ENCODE assay signal across 9 mouse cellular contexts in genomic region chr11:69133566-69133922, GRCm38 (mm10). TPM values are rescaled to one million over a fixed set of nuclear protein-coding genes. Genes with fewer than 3 reads are reported as not detected.
DNase-seq lines count a peak whose midpoint lies in the region; ATAC-seq and TF ChIP-seq lines count a peak whose summit lies in the region.
"Had no signal": no experiment of that assay in that cellular context is flagged by ENCODE, and none has a peak within 500 bp of the region (broad histone marks: within the 10 kb centered on the region; RNA-seq: fewer than 3 reads in every experiment).

No protein-coding gene starts in this region.

- H3K9me3 ChIP-seq in forebrain, embryonic 12.5 days, result no peaks in the 10 kb centered on the region
- no peaks in the 10 kb centered on the region for H3K9me3 ChIP-seq in liver, embryonic 12.5 days (replicated peaks)

- H3K4me3 ChIP-seq in layer of hippocampus, adult 2 months, result peak overlapping the region; percentile 62
- H3K4me3 ChIP-seq in forebrain, embryonic 12.5 days (replicated peaks), result peak overlapping the region; percentile 47
- peak overlapping the region; percentile 45 for H3K4me3 ChIP-seq in liver, embryonic 12.5 days
- H3K4me3 ChIP-seq in small intestine, adult 2 months (ENCODE audit: low read depth, low read length), result peak overlapping the region; percentile 66

- no peaks in the 10 kb centered on the region for H3K36me3 ChIP-seq in forebrain, embryonic 12.5 days (replicated peaks)
- H3K36me3 ChIP-seq in liver, embryonic 12.5 days, result no peaks in the 10 kb centered on the region
- H3K36me3 ChIP-seq in small intestine, adult 2 months (ENCODE audit: control insufficient read depth, insufficient read depth, low read length), result no peaks in the 10 kb centered on the region

- H3K4me2 ChIP-seq in forebrain, embryonic 12.5 days, result peak overlapping the region; percentile 70
- peak overlapping the region; percentile 67 for H3K4me2 ChIP-seq in liver, embryonic 12.5 days

- no peak for DNase-seq in layer of hippocampus, adult 2 months (ENCODE audit: low spot score in 2 of 2)
- no peak for DNase-seq in layer of hippocampus, postnatal 25 days (ENCODE audit: extremely low spot score in 1 of 2, low spot score in 1 of 2)
- DNase-seq in urinary bladder, postnatal 10 days (ENCODE audit: low spot score), result no peak
- DNase-seq in natural killer cell, adult 2 months (ENCODE audit: low spot score in 2 of 2), result no peak

- TF ChIP-seq POLR2A in small intestine, adult 2 months (IDR thresholded peaks at IDR 0.05; ENCODE audit: low read depth, low read length), result no peak

- no peak overlapping the region; the same call in 1 of the 2 replicates for H3K9ac ChIP-seq in forebrain, embryonic 12.5 days
- H3K9ac ChIP-seq in liver, embryonic 12.5 days, result no peak overlapping the region

- ATAC-seq in forebrain, embryonic 12.5 days (ENCODE audit: low FRiP score), result no peak
- no peak for ATAC-seq in liver, embryonic 12.5 days
- ATAC-seq in monocyte, adult 5-6 weeks (replicated peaks; ENCODE audit: insufficient number of reproducible peaks, low FRiP score, low TSS enrichment, poor library complexity, severe bottlenecking), result no peak

- H3K4me1 ChIP-seq in forebrain, embryonic 12.5 days, result peaks cover 13% of the 10 kb centered on the region
- peaks cover 14% of the 10 kb centered on the region for H3K4me1 ChIP-seq in liver, embryonic 12.5 days
- H3K4me1 ChIP-seq in small intestine, adult 2 months (ENCODE audit: control insufficient read depth, insufficient read depth, insufficient read length, low read length), result peaks cover 11% of the 10 kb centered on the region

- peaks cover 25% of the 10 kb centered on the region for H3K27me3 ChIP-seq in forebrain, embryonic 12.5 days
- H3K27me3 ChIP-seq in liver, embryonic 12.5 days (replicated peaks), result peaks cover 39% of the 10 kb centered on the region
- H3K27me3 ChIP-seq in small intestine, adult 2 months (ENCODE audit: control insufficient read depth, insufficient read depth, low read length), result no peaks in the 10 kb centered on the region

- WGBS in forebrain, embryonic 12.5 days, result 17% methylated on average over 5 of the region's 5 CpGs
- 31% methylated on average over 5 of the region's 5 CpGs for WGBS in liver, embryonic 12.5 days (ENCODE audit: insufficient replicate concordance)
- 34% methylated on average over 5 of the region's 5 CpGs for WGBS in small intestine, adult 2 months

- H3K27ac ChIP-seq in layer of hippocampus, adult 2 months, result peak overlapping the region; percentile 85
- no peak overlapping the region for H3K27ac ChIP-seq in forebrain, embryonic 12.5 days
- no peak overlapping the region for H3K27ac ChIP-seq in liver, embryonic 12.5 days
- no peak overlapping the region for H3K27ac ChIP-seq in small intestine, adult 2 months (ENCODE audit: insufficient read depth, low read depth, low read length)

- no peak for TF ChIP-seq CTCF in layer of hippocampus, adult 2 months (conservative IDR thresholded peaks at IDR 0.05)
- TF ChIP-seq CTCF in small intestine, adult 2 months (IDR thresholded peaks at IDR 0.05; ENCODE audit: extremely low read depth, insufficient read length, insufficient replicate concordance, low read depth, low read length), result peak; percentile 7; the same call in 1 of the 2 replicates

RNA-seq across cellular contexts. Expression of gene Aloxe3, which starts 7.8 kb away (rescaled TPM):
- total RNA-seq in layer of hippocampus, adult 2 months (2021), result 10 to 100 TPM in 1 of 2 experiments, 1 to 10 TPM in 1; 7.8 to 11.1 TPM
- total RNA-seq in layer of hippocampus, postnatal 25 days (2021), result 1 to 10 TPM; 5.2 to 6.8 TPM
- polyA plus RNA-seq in forebrain, embryonic 12.5 days (2016; fragmentation: Nextera tagmentation; extraction: Ambion mirVana), result 0.19 and 0.55 TPM in 2 replicates
- not detected in 2 replicates for polyA plus RNA-seq in liver, embryonic 12.5 days (2016; fragmentation: Nextera tagmentation; extraction: Ambion mirVana)
- 0.13 and 1.2 TPM in 2 replicates for polyA plus RNA-seq in small intestine, adult 2 months (2012; rRNA removed)
- total RNA-seq in monocyte, adult 5-6 weeks (2017), result 0.32 to 0.57 TPM in 2 of 3 replicates, not detected in the other
- total RNA-seq: gastrocnemius, adult 18-20 months had no signal

RNA-seq across cellular contexts. Expression of gene 9130213A22Rik, which starts 11.2 kb away (rescaled TPM):
- total RNA-seq in layer of hippocampus, adult 2 months (2021), result 1 to 10 TPM; 1.4 to 1.5 TPM
- total RNA-seq in layer of hippocampus, postnatal 25 days (2021), result under 1 TPM; 0.68 to 0.89 TPM
- polyA plus RNA-seq in forebrain, embryonic 12.5 days (2016; fragmentation: Nextera tagmentation; extraction: Ambion mirVana), result 0.11 TPM in 1 of 2 replicates, not detected in the other
- polyA plus RNA-seq in liver, embryonic 12.5 days (2016; fragmentation: Nextera tagmentation; extraction: Ambion mirVana), result 0.14 TPM in 1 of 2 replicates, not detected in the other
- 0.29 and 0.38 TPM in 2 replicates for polyA plus RNA-seq in small intestine, adult 2 months (2012; rRNA removed)
- not detected in 3 replicates for total RNA-seq in monocyte, adult 5-6 weeks (2017)
- total RNA-seq: gastrocnemius, adult 18-20 months had no signal

RNA-seq across cellular contexts. Expression of gene Hes7, which starts 13.3 kb away (rescaled TPM):
- total RNA-seq in layer of hippocampus, adult 2 months (2021), result 1 to 10 TPM in 1 of 2 experiments, under 1 TPM in 1; 0.79 to 1.0 TPM
- under 1 TPM; 0.80 to 0.96 TPM for total RNA-seq in layer of hippocampus, postnatal 25 days (2021)
- polyA plus RNA-seq in forebrain, embryonic 12.5 days (2016; fragmentation: Nextera tagmentation; extraction: Ambion mirVana), result 0.31 and 0.43 TPM in 2 replicates
- 0.44 and 0.46 TPM in 2 replicates for polyA plus RNA-seq in liver, embryonic 12.5 days (2016; fragmentation: Nextera tagmentation; extraction: Ambion mirVana)
- polyA plus RNA-seq in small intestine, adult 2 months (2012; rRNA removed), result 1.1 and 1.7 TPM in 2 replicates
- total RNA-seq in monocyte, adult 5-6 weeks (2017), result 0.49 TPM in 1 of 3 replicates, not detected in the others
- total RNA-seq: gastrocnemius, adult 18-20 months had no signal

RNA-seq across cellular contexts. Expression of gene Alox12b, which starts 23.2 kb away (rescaled TPM):
- 10 to 100 TPM in 1 of 2 experiments, 1 to 10 TPM in 1; 8.7 to 12.2 TPM for total RNA-seq in layer of hippocampus, adult 2 months (2021)
- total RNA-seq in layer of hippocampus, postnatal 25 days (2021), result 1 to 10 TPM; 4.0 to 7.2 TPM
- not detected in 2 replicates for polyA plus RNA-seq in forebrain, embryonic 12.5 days (2016; fragmentation: Nextera tagmentation; extraction: Ambion mirVana)
- polyA plus RNA-seq in liver, embryonic 12.5 days (2016; fragmentation: Nextera tagmentation; extraction: Ambion mirVana), result not detected in 2 replicates
- polyA plus RNA-seq in small intestine, adult 2 months (2012; rRNA removed), result not detected in 2 replicates
- not detected in 3 replicates for total RNA-seq in monocyte, adult 5-6 weeks (2017)
- total RNA-seq: gastrocnemius, adult 18-20 months had no signal

RNA-seq across cellular contexts. Expression of gene Per1, which starts 38.5 kb away (rescaled TPM):
- total RNA-seq in layer of hippocampus, adult 2 months (2021), result 10 to 100 TPM; 83.4 to 95.2 TPM
- total RNA-seq in layer of hippocampus, postnatal 25 days (2021), result 10 to 100 TPM; 70.1 to 89.0 TPM
- polyA plus RNA-seq in forebrain, embryonic 12.5 days (2016; fragmentation: Nextera tagmentation; extraction: Ambion mirVana), result 7.8 and 12.3 TPM in 2 replicates
- polyA plus RNA-seq in liver, embryonic 12.5 days (2016; fragmentation: Nextera tagmentation; extraction: Ambion mirVana), result 2.5 and 4.0 TPM in 2 replicates
- 5.4 and 13.9 TPM in 2 replicates for polyA plus RNA-seq in small intestine, adult 2 months (2012; rRNA removed)
- 44.9 to 89.7 TPM (median 81.1 TPM) in 3 replicates for total RNA-seq in monocyte, adult 5-6 weeks (2017)
